Mouse (Mus musculus): ENCODE measurements at regions not wholly inside any gene's neighbourhood (a gene's known extent, or its start where the extent isn't known, plus 50 kb on each side); places are given as distances from the start of the nearest gene placed in this dataset.

DNA sequence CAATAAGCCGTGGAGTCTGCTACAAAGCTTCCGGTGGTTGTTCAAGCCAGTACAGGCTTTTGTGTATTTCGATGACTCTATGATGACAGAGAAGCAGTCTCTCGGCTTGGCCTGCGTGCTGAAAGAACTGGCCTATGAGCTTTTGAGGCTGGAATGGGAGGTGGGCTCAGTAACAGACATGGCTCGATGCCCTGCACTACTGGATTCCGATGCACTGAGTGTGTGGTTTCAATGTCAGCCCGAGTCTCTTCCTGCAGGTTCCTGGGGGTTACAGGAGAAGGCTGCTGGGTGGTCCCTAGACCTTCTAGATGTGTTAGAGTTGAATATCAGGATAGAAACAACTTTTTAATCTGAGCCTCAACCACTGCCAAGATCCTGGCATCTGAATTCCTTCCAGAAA, 53.2 kb downstream of the Gm815 start:
- peak; percentile 22 for DNase-seq

DNA sequence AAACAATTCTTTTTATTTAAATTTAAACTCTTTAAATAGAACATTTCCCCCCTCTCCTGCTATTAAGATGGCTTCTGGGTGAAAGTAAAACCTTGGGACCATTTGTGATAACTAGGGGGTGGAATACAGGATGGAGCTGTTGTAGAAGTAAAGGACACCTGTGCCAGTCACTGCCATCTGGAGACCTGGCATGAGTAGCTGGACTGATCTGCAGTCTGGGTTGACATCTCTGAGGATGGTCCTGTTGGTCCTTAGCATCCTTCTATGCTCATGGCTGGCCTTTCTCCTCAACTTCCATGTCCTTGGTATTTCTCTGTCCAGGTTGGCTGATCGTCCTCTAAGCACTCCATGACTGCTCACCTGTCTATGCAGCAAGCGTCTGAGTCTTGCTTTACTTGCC, 58.3 kb downstream of the Gm815 start:
- no peak for DNase-seq

DNA sequence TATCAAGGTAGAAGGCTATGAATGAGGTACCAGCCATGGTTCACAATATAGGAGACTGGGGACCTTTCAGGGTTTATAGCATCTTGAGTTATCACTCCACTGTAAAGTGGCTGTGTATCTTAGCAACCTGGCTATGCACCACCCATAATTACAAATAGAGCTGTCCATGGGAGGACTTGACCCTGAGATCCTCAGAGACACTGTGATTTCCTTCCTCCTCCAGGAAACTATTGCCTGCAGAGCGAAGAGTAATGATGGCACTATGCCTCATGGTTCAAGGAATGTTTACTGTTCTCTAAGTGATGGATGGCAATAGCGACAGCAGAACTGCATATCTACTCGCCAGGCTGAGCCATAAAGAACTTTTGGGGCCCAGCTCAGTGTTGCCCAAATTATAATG, 60.9 kb downstream of the Gm815 start:
- DNase-seq = no peak

DNA sequence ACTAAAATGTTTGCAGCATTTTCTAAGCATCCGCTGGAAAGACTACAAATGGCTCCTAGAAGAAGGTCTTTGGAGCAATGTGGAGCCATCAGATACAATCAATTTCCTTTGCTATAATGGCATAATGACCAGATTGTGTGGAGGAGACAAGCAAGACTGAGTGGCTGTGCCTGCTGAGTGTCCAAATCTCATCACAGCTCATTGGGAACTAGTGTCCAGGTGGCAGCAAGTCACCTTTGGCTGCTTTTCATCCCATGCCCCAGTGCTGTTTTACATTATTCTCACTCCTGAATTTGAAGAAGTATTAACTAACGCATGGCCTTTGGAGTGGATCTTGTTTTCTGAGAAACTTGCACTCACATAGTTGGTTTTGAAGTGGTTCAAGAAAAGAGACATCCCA, 62.8 kb downstream of the Gm815 start:
- DNase-seq = no peak

DNA sequence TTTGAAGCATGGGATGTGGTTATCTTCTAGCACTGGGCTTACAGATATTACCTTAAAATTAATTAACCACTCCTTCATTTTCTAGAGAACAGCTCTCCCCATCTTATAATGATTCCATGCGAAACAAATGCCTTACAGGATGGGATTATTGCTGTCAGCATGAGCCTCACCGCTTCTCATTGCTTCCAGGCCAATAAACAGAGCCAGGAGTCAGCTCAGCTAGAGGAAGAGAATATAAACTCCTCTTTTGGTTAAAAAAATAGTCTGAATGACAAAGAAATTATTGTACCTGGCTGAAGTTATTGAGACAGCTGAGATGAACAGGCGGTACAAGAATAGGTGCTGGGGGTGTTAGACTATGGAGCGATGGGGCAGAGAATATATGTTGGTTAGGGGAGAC, 63.5 kb downstream of the Gm815 start:
- DNase-seq = no peak

DNA sequence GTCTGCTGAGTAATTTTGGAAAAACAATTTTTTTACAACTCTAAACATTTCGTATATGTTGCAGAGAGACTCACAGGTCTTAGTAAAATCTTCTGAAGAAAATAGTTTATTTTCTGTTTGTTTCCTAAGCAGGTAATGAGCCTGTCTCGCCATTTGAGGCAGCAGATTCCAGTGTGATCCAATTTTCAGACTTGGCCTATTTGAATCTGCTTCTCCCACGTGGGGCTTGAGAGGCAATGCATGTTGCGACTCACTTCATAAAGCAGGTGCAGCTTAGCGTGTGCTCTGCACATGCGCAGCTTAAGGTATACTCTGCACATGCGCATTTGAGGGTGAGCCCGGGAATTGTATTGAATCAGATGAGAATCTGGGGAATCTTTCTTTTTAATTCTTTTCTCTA, 67.7 kb downstream of the Gm815 start:
- DNase-seq = no peak

DNA sequence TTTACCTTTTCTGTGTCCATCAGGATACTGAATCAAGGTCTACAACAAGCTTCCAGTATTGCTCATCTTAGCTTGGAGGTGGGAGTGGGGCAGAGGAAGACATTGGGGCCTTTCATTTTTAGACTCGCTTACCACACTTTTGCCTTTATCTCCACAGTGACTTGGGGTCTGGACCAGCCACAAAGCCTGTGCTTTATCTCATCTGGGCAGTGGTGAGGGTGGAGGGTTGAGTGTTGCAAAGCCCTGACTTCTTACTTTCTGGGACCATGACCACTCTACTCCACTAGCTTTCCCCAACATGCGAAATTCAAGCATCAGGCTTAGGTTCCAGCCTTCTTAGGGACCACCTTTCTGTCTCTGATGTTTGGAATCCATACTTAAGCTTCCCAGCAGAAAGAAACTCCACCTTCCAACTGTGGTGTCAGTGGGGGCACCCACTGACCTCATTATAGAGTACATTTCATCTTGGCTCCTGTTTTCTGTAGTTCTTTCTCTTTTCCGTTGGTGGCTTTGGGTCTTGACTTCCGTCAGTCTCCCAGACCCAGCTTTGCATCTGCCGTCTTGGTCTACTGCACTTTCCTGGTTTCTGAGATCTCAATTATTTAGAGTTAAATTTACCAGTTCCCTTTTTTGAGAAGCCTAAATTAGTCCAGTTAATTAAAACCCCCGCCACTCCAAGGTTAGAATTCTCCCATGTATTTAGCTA, 80.5 kb downstream of the Gm815 start:
- no peak for DNase-seq

DNA sequence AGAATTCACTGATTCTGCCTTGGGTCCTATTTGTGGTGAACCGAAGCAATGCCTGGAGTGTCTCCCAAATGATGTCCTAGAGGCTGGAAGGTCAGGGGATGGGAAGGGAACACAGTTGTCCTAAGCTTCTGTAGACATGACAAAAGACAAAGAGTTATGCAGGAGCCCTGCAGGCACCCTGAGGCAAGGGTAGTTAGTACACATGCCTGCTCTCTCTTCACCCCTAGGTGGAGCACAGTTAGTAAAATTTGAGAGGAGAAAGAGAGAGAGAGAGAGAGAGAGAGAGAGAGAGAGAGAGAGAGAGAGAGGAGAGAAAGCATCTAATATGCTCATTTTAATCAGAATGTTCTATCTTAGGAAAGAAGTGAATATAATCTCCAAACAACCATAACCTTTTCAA, 87.4 kb downstream of the Gm815 start:
- no peak for DNase-seq

DNA sequence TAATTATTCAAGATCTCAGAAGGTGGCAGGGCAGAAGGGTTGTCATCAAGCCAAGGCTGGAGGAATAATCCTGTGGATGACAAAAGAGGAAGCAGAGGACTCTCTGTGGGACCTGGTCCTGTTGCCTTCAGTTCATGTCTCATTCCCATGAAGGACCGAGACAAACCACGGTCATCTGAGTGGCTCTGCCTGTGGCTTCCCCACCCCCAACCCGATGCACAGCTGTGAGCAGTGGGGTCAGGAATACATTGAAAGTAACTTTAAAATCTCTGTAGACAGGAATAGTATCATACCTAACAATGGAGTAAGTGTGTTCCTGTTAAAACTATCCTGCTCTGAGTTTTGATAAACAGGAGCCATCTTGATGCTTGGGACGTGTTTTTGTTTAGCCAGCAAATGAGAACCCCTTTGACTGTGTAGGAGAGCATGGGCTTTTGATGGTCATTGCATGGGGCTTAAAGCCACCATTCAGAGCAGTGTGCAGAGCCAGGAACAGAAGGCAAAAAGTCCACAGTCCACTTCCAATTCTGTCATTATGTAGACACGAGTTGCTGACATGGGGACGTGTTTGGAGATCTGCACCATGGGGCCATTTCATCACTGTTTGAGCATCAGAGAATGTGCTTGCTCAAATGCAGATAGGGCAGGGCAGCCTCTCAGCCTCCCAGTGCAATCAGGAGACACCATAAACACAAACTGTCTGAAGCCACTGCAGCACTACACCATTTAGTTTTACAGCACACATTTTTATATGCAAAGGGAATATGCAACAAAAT, 88.3 kb downstream of the Gm815 start:
- no peak for DNase-seq

DNA sequence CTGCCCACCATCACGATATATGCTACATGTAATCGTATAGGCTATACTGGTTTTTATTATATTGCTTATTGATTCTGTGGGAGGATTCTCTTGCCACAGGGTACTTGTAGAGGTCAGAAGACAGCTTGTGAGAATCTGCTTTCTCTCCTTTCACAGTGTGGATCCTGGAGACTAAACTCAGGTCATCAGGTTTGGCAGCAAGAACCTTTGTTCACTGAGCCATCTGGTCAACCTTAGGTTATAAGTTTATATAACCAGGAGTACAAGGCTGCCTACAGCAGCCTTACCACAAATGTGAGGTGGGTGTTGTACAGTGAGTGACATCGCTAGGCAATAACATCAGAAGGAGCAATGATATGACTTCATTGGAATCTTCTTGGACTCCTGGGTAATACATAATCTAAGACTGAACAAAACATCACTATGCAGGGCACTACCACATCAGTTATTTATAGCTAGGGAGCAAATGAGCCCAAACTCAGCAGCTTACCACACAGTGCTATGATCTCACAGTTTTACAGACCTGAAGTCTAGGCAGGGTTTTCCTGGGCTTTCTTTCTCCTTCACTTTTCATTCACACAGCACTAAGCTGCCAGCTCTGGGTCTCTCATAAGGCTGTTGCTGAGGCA, 89.0 kb downstream of the Gm815 start:
- no peak for DNase-seq

DNA sequence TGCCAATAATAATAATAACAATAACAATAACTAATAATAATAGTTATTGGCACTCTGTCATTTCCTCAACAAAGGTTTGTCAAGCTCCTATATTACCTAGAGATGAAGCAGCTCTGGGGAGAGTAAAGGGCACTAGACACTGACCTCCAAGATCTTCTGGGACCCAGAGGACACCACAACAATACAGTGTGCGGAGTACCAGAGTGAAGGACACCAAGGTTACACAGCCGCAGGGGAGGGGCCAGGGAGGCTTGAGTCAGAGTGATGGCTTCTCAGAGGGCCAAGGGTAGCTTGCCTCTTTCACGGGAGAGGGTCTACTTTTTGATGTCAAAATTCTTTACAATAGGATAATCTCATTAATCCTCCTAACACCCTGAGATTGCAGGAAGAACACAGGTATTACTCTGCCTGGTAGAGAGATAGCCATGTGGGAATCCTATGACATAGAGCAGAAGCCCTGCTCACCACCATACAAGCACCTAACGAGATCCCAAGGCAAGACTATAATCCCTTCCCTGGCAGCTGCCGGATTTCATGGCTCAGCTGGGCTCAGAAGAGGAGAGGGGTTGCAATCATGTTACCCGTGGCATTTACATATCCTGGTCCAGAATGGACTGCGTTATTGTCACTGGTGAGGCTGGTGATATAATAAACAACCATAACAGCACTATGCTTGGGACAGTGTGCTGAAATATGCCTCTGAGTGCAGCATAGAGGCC, 91.1 kb downstream of the Gm815 start:
- no peak for DNase-seq

DNA sequence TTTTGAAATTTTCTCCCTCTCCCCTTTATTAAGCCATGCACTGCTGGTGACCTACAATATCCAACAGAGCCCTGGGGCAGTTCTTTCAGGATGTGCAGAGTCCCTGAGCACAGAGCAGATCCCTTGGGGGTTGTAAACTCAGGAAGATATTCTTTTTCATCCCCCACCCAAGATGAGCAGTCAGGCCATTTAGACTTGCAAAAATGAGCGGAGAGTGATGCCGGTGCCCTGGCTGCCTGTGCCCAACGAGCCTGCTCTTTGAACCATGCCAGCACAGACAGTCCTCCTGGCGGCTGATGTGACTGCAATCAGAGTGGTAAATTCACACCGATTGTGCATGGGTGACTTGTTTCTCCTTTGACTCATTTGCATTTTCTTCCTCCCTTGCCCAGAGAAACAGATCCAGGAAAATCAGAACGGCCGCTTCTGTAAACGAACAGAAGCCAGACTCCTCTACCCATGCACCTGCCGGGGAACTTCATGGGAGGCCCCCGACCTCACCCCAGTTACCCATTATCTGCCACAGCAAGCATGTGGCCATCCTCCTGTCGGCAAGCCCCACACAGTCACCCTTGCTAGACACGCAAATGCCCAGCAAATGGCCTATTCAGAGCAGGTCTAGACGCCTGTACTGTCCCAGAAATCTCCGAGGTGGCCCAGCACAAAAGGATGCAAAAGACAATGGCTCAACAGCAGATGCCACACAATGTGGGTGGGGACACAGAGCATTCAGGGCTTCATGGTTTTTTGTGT, 92.4 kb downstream of the Gm815 start:
- DNase-seq = no peak

DNA sequence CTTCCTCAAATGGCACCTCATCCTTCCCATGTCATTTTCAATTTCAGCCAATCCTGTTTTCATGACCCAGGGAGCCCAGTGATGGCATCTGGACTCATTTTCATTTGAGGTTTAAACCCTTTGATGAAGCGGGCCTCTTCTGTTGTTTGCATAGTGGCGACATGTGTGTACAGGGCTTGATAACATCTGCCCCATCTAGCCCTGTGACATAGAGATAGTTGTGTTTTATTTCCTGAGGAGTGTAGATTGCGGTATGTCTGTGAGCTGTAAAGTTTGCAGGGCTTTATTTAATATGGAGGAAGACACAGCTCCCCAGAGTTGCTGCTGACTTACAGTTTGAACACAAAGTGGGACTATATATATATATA, 92.9 kb downstream of the Gm815 start:
- no peak for DNase-seq

DNA sequence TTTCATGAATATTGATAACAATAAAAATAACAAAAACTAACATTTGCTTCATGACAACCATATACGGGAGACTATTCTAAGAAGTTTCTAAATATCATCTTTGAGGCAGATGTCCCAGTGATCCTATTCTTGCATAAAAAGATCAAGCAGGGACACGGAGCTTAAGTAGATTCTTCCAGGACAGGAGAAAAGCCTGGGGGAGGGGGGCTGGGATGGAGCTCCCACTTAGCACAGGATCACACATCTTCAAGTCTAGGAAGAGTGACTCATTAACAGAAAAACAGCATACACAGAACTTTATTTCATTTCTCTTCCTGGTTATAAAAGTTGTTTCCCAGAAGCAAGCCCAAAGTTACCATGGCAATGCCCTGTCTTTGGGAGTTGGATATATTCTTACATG, 93.6 kb downstream of the Gm815 start:
- DNase-seq = no peak

DNA sequence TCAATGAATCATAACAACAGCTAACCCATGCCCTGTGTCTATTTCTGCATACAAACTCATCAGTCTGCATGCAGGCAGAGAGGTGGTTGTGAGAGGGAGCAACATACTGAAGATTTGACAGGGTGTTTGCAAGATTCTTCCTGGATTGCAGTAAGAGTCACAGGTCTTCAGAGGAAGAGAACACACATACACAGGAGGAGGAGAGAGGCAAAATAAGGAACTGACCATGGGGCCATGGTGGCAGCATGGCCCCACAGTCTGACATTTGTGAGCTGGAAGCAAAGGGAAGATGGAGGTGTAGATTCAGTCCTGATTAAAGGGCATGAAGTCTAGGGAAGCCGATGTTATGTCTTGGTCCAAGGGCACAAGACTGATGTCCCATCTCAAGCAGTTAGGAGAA, 101.0 kb downstream of the Gm815 start:
- no peak for DNase-seq

DNA sequence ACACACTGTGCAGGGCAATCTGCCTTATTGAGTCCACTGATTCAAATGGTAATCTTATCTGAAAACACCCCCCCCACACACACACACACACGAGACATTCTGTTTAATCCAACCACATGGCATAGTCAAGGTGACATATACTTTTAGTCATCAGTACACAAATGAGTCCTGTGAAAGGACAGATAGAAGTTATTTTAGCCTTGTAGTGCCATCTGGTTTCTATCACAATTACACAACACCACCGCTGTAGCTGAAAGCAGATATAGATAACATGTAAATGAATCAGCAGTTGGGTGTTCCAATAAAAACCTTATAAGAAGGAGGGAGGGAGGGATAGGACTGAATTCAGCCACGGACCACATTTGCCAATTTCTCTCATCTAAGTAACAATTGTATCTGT, 101.5 kb downstream of the Gm815 start:
- no peak for DNase-seq

DNA sequence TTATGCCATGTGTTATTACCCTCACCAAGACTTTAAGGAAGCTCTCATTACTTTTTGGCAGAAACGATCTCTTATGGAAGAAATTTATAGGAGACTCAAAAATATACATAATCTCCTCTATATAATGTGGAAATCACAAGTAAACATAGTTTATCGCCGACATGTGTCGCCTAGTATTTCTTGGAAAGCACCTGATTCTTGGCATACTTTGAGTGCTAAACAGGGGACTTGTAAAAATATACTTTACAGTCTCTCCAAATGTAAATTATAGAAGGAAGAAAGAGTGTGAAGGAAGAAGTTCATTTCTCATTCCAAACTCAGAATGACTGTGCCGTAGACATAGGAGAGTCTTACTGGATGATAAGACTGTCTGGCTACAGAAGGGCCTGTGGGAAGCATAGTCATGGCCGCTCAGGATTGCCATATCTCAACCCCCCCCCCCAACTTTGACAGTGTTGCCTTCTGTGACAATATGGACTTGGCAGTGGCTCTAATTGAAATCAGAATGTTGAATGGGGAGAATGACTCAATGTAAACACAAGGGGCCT, 102.3 kb downstream of the Gm815 start:
- no peak for DNase-seq

DNA sequence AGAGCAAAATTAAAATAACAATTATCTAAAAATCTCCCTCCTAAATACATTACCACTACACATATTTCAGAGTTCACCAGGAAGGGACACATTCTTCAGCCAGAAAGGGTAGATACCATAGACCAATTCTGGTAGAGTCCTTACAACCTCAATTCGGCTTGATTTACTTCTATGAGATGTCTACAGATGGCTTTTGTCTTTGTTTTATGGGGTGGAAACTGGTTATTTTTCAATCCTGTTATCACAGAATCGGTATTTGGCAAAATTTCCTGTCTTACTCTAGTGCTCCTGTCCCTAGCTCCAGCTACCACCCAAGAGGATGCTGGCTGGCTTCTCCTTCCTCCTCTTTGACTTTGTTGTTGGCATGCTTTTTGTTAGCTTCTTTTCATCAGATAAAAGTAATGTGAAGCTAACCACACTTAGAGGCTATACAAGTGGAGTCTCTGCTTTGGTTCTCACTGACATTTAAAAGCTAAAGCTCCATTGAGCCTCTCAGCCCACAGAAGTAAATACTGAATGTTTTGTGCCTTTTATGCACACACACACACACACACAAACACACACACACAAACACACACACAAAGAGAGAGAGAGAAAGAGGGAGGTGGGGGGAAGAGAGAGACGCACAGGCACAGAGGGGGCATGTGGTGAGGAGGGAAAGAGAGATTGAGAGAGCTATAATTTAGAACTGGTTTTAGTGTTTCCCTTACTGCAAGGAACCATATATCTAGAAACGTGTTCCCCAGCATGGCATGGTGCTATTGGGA, 109.1 kb downstream of the Gm815 start:
- DNase-seq = no peak

DNA sequence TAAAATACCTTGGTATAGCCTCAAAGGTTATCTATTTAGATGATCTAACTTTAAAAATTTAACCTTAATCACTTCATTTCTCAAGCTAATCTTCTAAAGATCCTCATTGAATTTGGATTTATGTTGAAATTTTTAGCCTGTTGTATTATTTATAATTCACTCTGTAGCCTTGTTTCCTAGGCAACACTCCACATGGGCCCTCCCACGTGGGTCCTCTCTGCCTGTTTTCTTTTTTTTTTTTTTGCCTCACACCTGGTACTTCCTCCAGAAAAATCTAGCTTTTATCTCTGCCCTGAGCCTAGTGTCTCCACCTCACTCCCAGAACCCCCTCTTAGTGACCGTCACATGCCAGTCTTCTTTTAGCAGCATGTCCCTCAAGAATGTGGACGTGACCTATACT, 113.9 kb downstream of the Gm815 start:
- no peak for DNase-seq

DNA sequence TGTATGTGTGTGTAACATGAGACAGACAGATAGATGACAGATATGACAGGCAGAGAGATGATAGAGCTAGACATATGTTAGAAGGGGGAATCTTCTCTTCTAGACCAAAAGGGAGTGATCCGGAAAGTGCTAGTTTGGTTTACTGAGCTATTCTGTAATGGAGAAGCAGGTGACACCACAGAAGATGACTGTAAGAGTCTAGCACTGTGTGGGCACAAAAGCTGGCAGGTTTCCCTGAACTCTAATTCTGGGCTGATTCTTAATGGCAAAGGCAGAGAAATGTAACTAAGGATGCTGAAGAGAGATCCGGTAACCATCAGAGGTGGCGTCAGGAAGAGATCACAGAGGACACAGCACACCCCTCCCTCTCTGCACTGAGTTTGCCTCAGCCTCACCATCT, 136.2 kb downstream of the Gm815 start:
- no peak for DNase-seq

DNA sequence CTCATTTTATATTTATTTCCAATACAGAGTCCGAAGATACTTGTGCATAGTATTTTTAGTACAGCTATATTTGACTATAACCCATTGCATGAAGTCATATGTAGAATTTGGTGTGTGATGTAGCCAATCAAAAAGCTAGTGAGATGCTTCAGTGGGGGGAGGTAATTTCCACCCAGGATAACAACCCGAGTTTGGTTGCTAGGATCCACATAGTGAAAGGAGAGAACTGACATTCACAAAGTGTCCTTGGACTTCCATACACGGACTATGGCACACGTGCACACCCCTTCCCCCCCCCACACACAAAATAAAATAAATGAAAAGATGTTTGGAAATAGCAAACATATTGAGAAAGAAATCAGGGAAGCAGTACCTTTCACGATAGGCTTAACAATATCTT, 137.2 kb downstream of the Gm815 start:
- no peak for DNase-seq
